Mouse (Mus musculus) small intestine, adult 2 months (tissue): ENCODE results near the gene Mmp23. TPM values are rescaled to one million over a fixed set of nuclear protein-coding genes. Genes with fewer than 3 reads are reported as not detected.

Experiments used
- H3K27ac ChIP-seq: fragments of 200-500 bp; 2 replicates; pipeline ENCODE4 v1.5.1; 2012; ENCODE audit warnings: low read depth, low read length, control low read depth, inconsistent platforms; ENCODE audit not compliant: insufficient read depth
- H3K27me3 ChIP-seq: fragments of 200-500 bp; 2 replicates; pipeline ENCODE4 v1.6.1; 2012; ENCODE audit warnings: mild to moderate bottlenecking, moderate library complexity, low read length, inconsistent platforms; ENCODE audit not compliant: control insufficient read depth, insufficient read depth
- H3K36me3 ChIP-seq: fragments of 200-500 bp; 2 replicates; pipeline ENCODE4 v1.6.1; 2012; ENCODE audit warnings: mild to moderate bottlenecking, low read length, control low read depth, inconsistent platforms; ENCODE audit not compliant: control insufficient read depth, insufficient read depth
- H3K4me1 ChIP-seq: fragments of 200-500 bp; 2 replicates; pipeline ENCODE4 v1.6.1; 2012; ENCODE audit warnings: low read length, inconsistent platforms, mixed read lengths; ENCODE audit not compliant: control insufficient read depth, insufficient read depth, insufficient read length
- H3K4me3 ChIP-seq: fragments of 200-500 bp; 2 replicates; pipeline ENCODE4 v1.5.1; 2012; ENCODE audit warnings: low read depth, mild to moderate bottlenecking, control low read depth, inconsistent platforms, low read length, moderate library complexity
- CTCF ChIP-seq: fragments of 200-500 bp; IDR thresholded peaks from 2 replicates; pipeline ENCODE4 v1.5.1; 2012; ENCODE audit warnings: low read depth, mild to moderate bottlenecking, control low read depth, inconsistent platforms, low read length, moderate library complexity, mixed read lengths; ENCODE audit not compliant: insufficient replicate concordance, insufficient read length; ENCODE audit errors: extremely low read depth
- POLR2A ChIP-seq: fragments of 200-500 bp; IDR thresholded peaks from 2 replicates; pipeline ENCODE4 v1.6.1; 2012; ENCODE audit warnings: low read depth, mild to moderate bottlenecking, control low read depth, inconsistent platforms, low read length, moderate library complexity
- WGBS: fragments of 180-500 bp; shearing (Covaris S2); methylation state at CpG from one replicate; pipeline ENCODE4 v1.1.7; 2018; 5-methylcytosine and 5-hydroxymethylcytosine counted together
- polyA plus RNA-seq: library from polyadenylated mRNA; depleted of rRNA; stranded (reverse); fragments of >200 nt; gene quantifications from 2 replicates; pipeline ENCODE4 v1.2.3, GENCODE M21; 2012

Gene Mmp23
- polyA plus RNA-seq, 1 experiment = 32.6 TPM

DNA sequence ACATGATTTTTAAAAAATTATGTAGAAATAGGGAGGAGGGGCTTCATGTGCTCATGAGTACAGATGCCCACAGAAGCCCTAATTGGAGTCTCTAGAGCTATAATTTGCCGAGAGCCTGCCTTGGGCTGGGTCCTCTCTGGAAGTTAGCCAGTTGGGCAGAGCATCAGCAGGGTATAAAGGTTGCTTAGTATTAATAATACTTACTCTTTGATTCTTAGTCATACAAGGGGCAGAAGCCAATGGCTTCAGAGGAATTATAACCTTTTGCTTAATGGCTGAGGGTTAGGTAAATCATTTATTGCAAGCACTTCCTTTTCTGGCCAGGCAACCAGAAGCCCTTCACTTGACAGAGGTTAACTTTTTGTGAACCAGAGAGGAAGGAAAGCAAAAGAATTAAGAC is 9.7 kb downstream of the Mmp23 start:
- peaks cover 61% of the 10 kb centered on the region for H3K36me3 ChIP-seq
- WGBS = 31% methylated on average over 1 of the region's 1 CpGs
- TF ChIP-seq POLR2A (no peak), CTCF (no peak)

DNA sequence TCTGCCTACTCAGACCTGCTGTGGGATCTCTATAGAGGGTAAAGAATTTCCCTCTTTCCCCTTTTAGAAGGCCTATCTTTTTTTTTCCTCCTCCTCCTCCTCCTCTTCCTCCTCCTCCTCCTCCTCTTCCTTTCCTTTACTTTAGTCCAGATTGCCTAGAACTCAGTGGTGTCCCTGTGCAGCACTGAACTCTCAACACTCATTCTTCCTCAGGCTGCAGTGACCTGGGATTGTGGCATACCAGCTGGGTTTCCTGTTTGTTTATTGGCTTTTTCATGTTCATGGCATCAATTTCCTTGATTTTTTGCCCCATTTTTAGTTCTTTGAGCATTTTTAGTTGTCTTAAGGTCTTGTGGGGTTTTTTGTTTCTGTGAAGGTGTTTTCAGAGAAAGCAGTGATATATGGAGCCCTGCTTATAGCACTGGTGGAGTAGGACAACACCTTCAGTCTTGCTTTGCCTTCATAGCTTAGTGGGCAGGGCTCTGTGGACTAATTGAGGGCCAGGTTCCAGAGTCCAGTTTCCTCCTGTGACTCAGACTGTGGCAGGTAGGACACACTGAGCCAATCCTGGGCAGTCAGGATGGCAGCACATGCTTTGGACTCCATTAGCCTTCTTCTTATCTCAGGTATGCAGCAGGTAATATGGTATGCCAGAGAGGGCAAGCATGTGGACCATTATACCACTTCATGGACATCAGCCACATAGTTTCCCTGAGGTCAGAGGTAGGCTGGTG is 17.3 kb downstream of the Mmp23 start:
- peak overlapping the region; percentile 93 for H3K27ac ChIP-seq

More for the DNA sequence above, 9.7 kb downstream of the Mmp23 start:
- peak overlapping the region; percentile 97 for H3K27ac ChIP-seq
- no peak overlapping the region for H3K4me3 ChIP-seq
- no peaks in the 10 kb centered on the region for H3K27me3 ChIP-seq
- H3K4me1 ChIP-seq = peaks cover 21% of the 10 kb centered on the region

DNA sequence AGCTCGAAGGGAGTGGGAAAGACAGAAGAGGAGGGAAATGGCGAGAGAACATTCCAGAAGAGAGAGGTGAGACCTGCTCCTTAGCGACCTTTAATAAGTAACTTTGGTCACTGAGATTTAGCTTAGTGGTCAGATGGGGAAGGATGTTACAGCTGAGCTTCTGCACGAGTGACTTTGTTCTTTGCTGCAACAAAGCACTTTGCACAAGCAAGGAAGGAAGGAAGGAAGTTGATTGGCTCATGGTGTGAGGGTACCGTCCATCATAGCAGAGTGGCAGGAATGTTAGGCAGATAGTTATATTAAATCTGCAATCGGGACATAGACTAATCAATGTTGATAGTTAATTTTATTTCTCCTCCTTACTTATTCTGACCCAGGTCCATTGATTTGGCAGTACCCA is 22.9 kb downstream of the Mmp23 start:
- Histone ChIP-seq H3K4me1 (peaks cover 3% of the 10 kb centered on the region; the same call in 1 of the 2 replicates), H3K4me3 (no peak overlapping the region), H3K36me3 (peaks cover 55% of the 10 kb centered on the region), H3K27ac (no peak overlapping the region), H3K27me3 (no peaks in the 10 kb centered on the region)
- 80% methylated on average over 6 of the region's 6 CpGs for WGBS
- TF ChIP-seq CTCF (no peak), POLR2A (no peak)

More for the DNA sequence above, 17.3 kb downstream of the Mmp23 start:
- no peaks in the 10 kb centered on the region for H3K27me3 ChIP-seq
- TF ChIP-seq CTCF (no peak), POLR2A (no peak)
- H3K36me3 ChIP-seq = peaks cover 65% of the 10 kb centered on the region
- H3K4me1 ChIP-seq = peaks cover 13% of the 10 kb centered on the region
- no peak overlapping the region for H3K4me3 ChIP-seq

DNA sequence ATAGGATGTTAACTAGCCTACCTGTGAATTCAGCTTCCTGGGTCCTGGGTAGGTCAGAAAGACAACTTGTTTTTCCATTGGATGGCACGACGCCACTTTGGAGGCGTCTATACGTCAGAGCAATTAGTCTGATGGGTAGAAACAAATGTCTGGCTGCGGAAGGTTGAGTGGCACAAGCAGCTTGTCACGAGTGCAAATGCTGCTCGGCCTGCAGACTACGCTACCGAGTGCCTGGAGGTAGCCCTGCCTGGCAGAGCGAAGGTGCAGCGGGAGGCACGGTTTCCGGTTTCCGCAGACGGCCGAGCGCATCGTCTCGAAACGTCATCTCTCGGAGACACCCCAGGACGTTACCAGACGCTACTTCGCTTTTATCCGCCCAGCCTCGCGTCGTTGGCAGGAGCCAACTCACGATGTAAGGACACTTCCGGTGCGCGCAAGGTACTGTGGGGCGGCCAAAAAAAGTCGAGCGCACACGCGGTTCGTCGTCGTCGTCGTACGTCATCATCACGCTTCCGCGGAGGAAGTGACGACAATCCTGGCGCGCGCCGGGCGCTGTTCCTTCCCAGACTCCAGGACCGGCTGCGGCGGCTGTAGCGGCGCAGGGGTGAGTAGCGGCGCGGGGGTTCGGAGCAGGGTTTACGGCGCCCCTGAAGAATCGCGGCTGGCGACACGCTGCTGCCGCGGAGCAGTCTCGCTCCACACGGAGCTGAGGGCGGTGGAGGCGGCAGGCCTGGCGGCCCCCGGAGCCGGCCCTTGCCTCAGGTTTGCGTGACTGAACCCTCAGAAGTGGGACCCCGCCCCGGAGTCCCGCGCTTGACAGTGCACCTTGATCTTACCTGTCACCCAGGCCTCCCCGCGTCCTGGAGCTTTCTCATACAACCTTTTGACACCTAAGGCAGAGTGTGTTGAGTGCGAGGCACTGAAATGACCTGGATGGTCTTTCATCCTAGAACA is 28.6 kb downstream of the Mmp23 start, which contains the start of gene Cdk11b:
TSS of gene Cdk11b (plus strand) at position 517 of the 954 bp plus-strand sequence.
- Histone ChIP-seq H3K36me3 (peaks cover 27% of the 10 kb centered on the region), H3K27me3 (no peaks in the 10 kb centered on the region), H3K27ac (peak within 1 kb of the TSS; percentile 87), H3K4me1 (no peaks in the 10 kb centered on the region), H3K4me3 (peak within 1 kb of the TSS; percentile 67)
- no peak for TF ChIP-seq CTCF
- peak; percentile 60 for TF ChIP-seq POLR2A
- WGBS = under 1% methylated on average over 80 of the region's 84 CpGs

DNA sequence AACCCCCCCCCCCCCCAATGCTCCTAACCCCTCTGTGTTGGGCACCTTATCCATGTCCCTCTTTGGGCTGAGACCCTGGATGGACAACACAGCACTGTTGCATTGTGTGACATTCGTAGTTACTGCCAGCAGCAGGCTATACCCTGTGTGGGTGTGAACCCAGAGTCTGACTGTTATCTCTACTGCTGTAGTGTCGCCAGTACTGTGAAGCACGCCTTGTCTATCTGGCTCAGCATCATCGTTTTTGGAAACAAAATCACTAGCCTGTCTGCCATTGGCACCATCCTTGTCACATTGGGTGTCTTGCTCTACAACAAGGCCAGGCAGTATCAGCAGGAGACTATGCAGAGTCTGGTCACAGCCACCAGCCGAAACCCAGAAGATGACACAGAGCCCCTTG is 34.9 kb downstream of the Mmp23 start:
- Histone ChIP-seq H3K27ac (no peak overlapping the region), H3K4me3 (no peak overlapping the region), H3K4me1 (peaks cover 8% of the 10 kb centered on the region; the same call in 1 of the 2 replicates), H3K36me3 (peaks cover 59% of the 10 kb centered on the region), H3K27me3 (no peaks in the 10 kb centered on the region)
- WGBS = 89% methylated on average over 5 of the region's 5 CpGs
- TF ChIP-seq CTCF (no peak), POLR2A (no peak)

DNA sequence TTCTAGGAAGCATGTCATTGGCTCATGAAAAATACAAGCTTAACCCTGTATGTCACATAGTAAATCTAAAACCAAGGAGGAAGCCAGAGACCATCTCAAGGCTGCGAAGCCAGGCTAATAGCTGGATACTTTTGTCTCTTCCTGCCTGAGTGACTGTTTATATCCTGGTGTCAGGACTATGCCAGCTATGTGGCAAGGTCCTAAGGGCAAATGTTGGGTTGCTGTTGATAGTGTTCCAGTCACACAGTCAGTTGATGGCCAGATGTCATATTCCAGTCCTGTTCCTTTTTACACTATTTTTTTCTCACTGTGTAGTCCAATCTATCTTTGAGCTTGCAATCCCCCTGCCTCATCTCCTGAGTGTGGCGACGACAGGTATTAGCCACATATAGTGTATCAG is 39.9 kb downstream of the Mmp23 start:
- H3K4me1 ChIP-seq = peaks cover 23% of the 10 kb centered on the region; the same call in 1 of the 2 replicates
- no peaks in the 10 kb centered on the region for H3K27me3 ChIP-seq
- no peak for TF ChIP-seq CTCF
- no peak for TF ChIP-seq POLR2A
- peak overlapping the region; percentile 78 for H3K27ac ChIP-seq
- WGBS = 91% methylated on average over 3 of the region's 3 CpGs
- H3K36me3 ChIP-seq = peaks cover 59% of the 10 kb centered on the region
- no peak overlapping the region for H3K4me3 ChIP-seq
